Mouse (Mus musculus): ENCODE data around the gene Tfam.

The Tfam gene

GRCm38 (mm10) chr10:71238240-71238554 lies at the start of gene Tfam:
TSS of gene Tfam (minus strand) at chr10:71238280.
- no peak for DNase-seq (ENCODE audit: low spot score in 2 of 2)

GRCm38 (mm10) chr10:71285126-71285580 lies 47.1 kb upstream of the Tfam start, which contains the start of gene Ube2d1:
TSS of gene Ube2d1 (minus strand) at chr10:71285262.
- DNase-seq (ENCODE audit: low spot score in 2 of 2), result peak; percentile 92 to 93

- peak; percentile 23 to 25 for DNase-seq (ENCODE audit: low spot score in 2 of 2)
Observed at GRCm38 (mm10) chr10:71284511-71285125, 46.5 kb upstream of the Tfam start.

- peak in 1 of 2 experiments; percentile 21 for DNase-seq (ENCODE audit: low spot score in 2 of 2)
Observed at GRCm38 (mm10) chr10:71284131-71284510, 46.0 kb upstream of the Tfam start.

- peak in 1 of 2 experiments; percentile 54 for DNase-seq (ENCODE audit: low spot score in 2 of 2)
Observed at GRCm38 (mm10) chr10:71273008-71273739, 35.1 kb upstream of the Tfam start.

- no peak for DNase-seq (ENCODE audit: low spot score in 2 of 2)
Observed at GRCm38 (mm10) chr10:71267973-71268372, 29.9 kb upstream of the Tfam start.

- no peak for DNase-seq (ENCODE audit: low spot score in 2 of 2)
Observed at GRCm38 (mm10) chr10:71267511-71267910, 29.4 kb upstream of the Tfam start.

GRCm38 (mm10) chr10:71265067-71265466 lies 27.0 kb upstream of the Tfam start:
- DNase-seq (ENCODE audit: low spot score in 2 of 2), result no peak

- no peak for DNase-seq (ENCODE audit: low spot score in 2 of 2)
Observed at GRCm38 (mm10) chr10:71261637-71262036, 23.6 kb upstream of the Tfam start.

- no peak for DNase-seq (ENCODE audit: low spot score in 2 of 2)
Observed at GRCm38 (mm10) chr10:71258943-71259342, 20.9 kb upstream of the Tfam start.

GRCm38 (mm10) chr10:71258516-71258915 lies 20.4 kb upstream of the Tfam start:
- DNase-seq (ENCODE audit: low spot score in 2 of 2), result no peak

- no peak for DNase-seq (ENCODE audit: low spot score in 2 of 2)
Observed at GRCm38 (mm10) chr10:71253147-71253546, 15.1 kb upstream of the Tfam start.

- no peak for DNase-seq (ENCODE audit: low spot score in 2 of 2)
Observed at GRCm38 (mm10) chr10:71252421-71252820, 14.3 kb upstream of the Tfam start.

GRCm38 (mm10) chr10:71251846-71252245 lies 13.8 kb upstream of the Tfam start:
- no peak for DNase-seq (ENCODE audit: low spot score in 2 of 2)

GRCm38 (mm10) chr10:71251256-71251655 lies 13.2 kb upstream of the Tfam start:
- DNase-seq (ENCODE audit: low spot score in 2 of 2), result no peak

- peak; percentile 79 to 84 for DNase-seq (ENCODE audit: low spot score in 2 of 2)
Observed at GRCm38 (mm10) chr10:71250472-71250871, 12.4 kb upstream of the Tfam start.

- peak; percentile 36 to 46 for DNase-seq (ENCODE audit: low spot score in 2 of 2)
Observed at GRCm38 (mm10) chr10:71249086-71249880, 11.2 kb upstream of the Tfam start.

GRCm38 (mm10) chr10:71246956-71247355 lies 8.9 kb upstream of the Tfam start:
- DNase-seq (ENCODE audit: low spot score in 2 of 2), result no peak

GRCm38 (mm10) chr10:71239479-71240120 lies 1.5 kb upstream of the Tfam start:
- no peak for DNase-seq (ENCODE audit: low spot score in 2 of 2)

GRCm38 (mm10) chr10:71237516-71238239 lies 402 bp downstream of the Tfam start:
- peak; percentile 93 to 94 for DNase-seq (ENCODE audit: low spot score in 2 of 2)

GRCm38 (mm10) chr10:71234071-71234470 lies 4.0 kb downstream of the Tfam start:
- no peak for DNase-seq (ENCODE audit: low spot score in 2 of 2)

All from right cerebral cortex, adult 2 months (tissue).